Mouse (Mus musculus): Measurements from ENCODE around the gene Lce1a2. TPM values are rescaled to one million over a fixed set of nuclear protein-coding genes. Genes with fewer than 3 reads are reported as not detected.
A peak's percentile ranks its signal among the peaks of the same experiment; 100 is the strongest.

The Lce1a2 gene
- polyA plus RNA-seq, 1 experiment from 2014 or later, result not detected

DNA sequence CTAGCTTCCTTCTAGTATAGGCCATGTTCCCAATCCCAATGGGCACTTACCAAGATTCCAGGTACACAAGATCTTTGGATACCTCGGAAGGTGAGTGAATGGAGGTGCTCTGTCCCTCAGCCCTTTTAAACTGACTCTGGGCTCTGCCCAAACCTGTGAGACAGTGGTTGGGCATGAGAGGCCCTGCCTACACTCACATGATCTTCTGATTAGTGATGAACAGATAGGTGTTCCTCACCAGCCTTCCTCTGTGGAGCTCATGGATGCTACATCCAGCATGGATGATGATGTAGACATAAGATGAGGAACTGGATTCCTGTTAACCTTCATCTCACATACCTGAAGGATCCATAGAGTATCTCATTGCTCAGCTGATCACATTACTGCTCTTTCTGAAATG is 21.9 kb downstream of the Lce1a2 start, which contains the start of gene Lce1a1:
Gene Lce1a1, minus strand, starts transcription at position 101 of the 400 bp plus-strand sequence.
- H3K27me3 ChIP-seq (ENCODE audit: control insufficient read depth, insufficient read depth, low read length), result no peaks in the 10 kb centered on the region
- 87% methylated on average over 1 of the region's 1 CpGs for WGBS
- H3K27ac ChIP-seq (replicated peaks; ENCODE audit: low read depth, low read length), result no peak within 1 kb of the TSS
- H3K4me3 ChIP-seq (replicated peaks; ENCODE audit: low read depth, low read length), result no peak within 1 kb of the TSS
- no peak within 1 kb of the TSS for H3K4me2 ChIP-seq (ENCODE audit: low read length)
- no peak for ATAC-seq (ENCODE audit: low FRiP score, low TSS enrichment)
- H3K9ac ChIP-seq (replicated peaks; ENCODE audit: low read length), result no peak within 1 kb of the TSS
- H3K4me1 ChIP-seq (ENCODE audit: control insufficient read depth, insufficient read depth, low read length), result no peaks in the 10 kb centered on the region
- H3K9me3 ChIP-seq (ENCODE audit: control insufficient read depth, low read length), result no peaks in the 10 kb centered on the region
- no peak for DNase-seq
- no peaks in the 10 kb centered on the region for H3K36me3 ChIP-seq (ENCODE audit: control insufficient read depth, insufficient read depth, low read length)

DNA sequence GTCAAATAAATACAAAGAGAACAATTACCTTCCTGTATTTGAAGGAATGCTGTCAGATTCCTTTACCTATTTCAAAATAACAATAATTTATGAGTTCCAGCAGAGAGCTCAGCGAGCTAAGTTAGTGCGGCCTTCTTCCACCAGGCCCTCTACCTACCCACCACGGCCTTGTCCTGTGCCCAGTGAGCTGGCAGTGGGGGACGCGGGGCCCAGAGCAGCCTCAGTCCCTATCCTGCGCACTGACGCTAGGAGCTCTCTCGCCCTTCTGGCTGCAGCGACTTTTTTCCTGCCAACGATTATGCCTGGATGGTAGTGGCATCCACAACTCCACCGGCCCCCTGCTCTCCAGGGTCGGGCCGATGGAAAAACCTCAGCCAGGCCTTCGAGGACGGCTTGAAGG is 30.3 kb downstream of the Lce1a2 start:
- Histone ChIP-seq H3K9ac (replicated peaks; ENCODE audit: low read length) (no peak overlapping the region), H3K27ac (replicated peaks; ENCODE audit: low read depth, low read length) (no peak overlapping the region), H3K9me3 (ENCODE audit: control insufficient read depth, low read length) (no peaks in the 10 kb centered on the region), H3K4me3 (replicated peaks; ENCODE audit: low read depth, low read length) (no peak overlapping the region), H3K27me3 (ENCODE audit: control insufficient read depth, insufficient read depth, low read length) (no peaks in the 10 kb centered on the region), H3K4me1 (ENCODE audit: control insufficient read depth, insufficient read depth, low read length) (no peaks in the 10 kb centered on the region), H3K36me3 (ENCODE audit: control insufficient read depth, insufficient read depth, low read length) (no peaks in the 10 kb centered on the region), H3K4me2 (ENCODE audit: low read length) (no peak overlapping the region)
- ATAC-seq (ENCODE audit: low FRiP score, low TSS enrichment) (no peak), DNase-seq (no peak)
- 93% methylated on average over 15 of the region's 15 CpGs for WGBS

DNA sequence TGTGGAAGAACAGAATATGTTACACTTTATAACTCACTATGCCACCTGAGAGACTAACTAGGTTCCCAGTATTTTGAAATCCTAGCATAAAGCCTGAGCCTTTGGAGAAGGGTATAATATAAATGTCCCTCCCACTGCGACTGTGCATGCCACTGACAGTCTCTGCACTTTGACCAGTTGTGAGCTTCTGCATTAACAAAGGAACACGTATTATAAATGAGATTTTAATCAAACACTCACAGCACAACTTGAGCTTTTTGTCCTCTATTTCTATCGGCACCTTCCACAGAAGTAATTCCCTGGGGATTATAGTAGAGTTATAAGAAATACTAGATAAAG is 31.5 kb downstream of the Lce1a2 start:
- peak; percentile 3 for DNase-seq
- Histone ChIP-seq H3K9ac (replicated peaks; ENCODE audit: low read length) (no peak overlapping the region), H3K27ac (replicated peaks; ENCODE audit: low read depth, low read length) (no peak overlapping the region), H3K4me3 (replicated peaks; ENCODE audit: low read depth, low read length) (no peak overlapping the region), H3K9me3 (ENCODE audit: control insufficient read depth, low read length) (no peaks in the 10 kb centered on the region), H3K36me3 (ENCODE audit: control insufficient read depth, insufficient read depth, low read length) (no peaks in the 10 kb centered on the region), H3K4me2 (ENCODE audit: low read length) (no peak overlapping the region), H3K27me3 (ENCODE audit: control insufficient read depth, insufficient read depth, low read length) (no peaks in the 10 kb centered on the region), H3K4me1 (ENCODE audit: control insufficient read depth, insufficient read depth, low read length) (no peaks in the 10 kb centered on the region)
- WGBS, result 76% methylated on average over 3 of the region's 3 CpGs
- no peak; the same call in 1 of the 2 replicates for ATAC-seq (ENCODE audit: low FRiP score, low TSS enrichment)

DNA sequence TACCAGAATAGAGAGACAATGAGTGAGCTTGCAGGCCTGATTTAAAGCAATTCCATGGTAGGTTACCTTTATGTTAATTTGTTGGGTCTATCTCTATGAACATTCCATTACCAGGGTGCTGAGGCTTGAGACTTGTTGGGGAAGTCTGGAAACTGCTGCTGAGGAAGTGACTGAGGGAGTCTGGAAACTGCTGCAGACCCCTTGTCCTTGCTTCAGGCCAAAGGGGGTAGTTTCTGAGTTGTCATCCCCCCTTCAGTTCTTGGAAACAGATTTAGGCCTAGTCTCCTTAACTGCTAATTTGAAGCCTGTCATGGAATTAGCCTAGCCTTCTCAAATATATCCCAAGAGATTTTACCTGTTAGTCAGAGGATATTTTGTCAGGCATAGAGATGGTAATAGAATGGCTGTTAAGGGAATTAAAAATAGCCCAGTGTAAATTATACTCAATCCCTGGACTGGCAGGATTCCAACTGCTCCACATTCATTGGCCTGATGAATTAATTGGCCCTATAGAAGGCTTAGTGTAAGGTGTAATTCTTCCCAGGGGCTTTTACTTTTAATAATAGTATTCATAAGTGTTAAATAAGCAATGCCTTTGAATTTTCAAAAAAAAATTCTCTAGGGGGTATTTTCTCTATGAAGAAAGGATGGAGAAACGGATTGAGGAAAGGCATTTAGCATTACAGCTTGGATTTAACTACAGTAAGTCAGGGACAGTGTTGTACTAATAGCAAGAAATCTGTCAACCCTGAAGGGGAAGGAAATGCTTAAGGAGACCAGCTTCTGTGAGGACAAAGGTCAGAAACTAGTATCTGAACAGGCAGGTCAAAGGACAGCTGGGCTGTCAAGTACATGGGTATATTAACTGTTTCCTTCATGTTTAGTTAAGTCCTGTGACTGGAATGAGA is 32.1 kb downstream of the Lce1a2 start:
- peak; percentile 62 for DNase-seq
- no peaks in the 10 kb centered on the region for H3K36me3 ChIP-seq (ENCODE audit: control insufficient read depth, insufficient read depth, low read length)
- H3K9me3 ChIP-seq (ENCODE audit: control insufficient read depth, low read length), result no peaks in the 10 kb centered on the region
- H3K4me3 ChIP-seq (replicated peaks; ENCODE audit: low read depth, low read length), result no peak overlapping the region
- H3K4me2 ChIP-seq (ENCODE audit: low read length), result no peak overlapping the region
- H3K9ac ChIP-seq (replicated peaks; ENCODE audit: low read length), result no peak overlapping the region
- H3K4me1 ChIP-seq (ENCODE audit: control insufficient read depth, insufficient read depth, low read length), result no peaks in the 10 kb centered on the region
- H3K27me3 ChIP-seq (ENCODE audit: control insufficient read depth, insufficient read depth, low read length), result no peaks in the 10 kb centered on the region
- peak; percentile 46; the same call in 1 of the 2 replicates for ATAC-seq (ENCODE audit: low FRiP score, low TSS enrichment)
- no peak overlapping the region for H3K27ac ChIP-seq (replicated peaks; ENCODE audit: low read depth, low read length)
- WGBS, result 29% methylated on average over 1 of the region's 1 CpGs

DNA sequence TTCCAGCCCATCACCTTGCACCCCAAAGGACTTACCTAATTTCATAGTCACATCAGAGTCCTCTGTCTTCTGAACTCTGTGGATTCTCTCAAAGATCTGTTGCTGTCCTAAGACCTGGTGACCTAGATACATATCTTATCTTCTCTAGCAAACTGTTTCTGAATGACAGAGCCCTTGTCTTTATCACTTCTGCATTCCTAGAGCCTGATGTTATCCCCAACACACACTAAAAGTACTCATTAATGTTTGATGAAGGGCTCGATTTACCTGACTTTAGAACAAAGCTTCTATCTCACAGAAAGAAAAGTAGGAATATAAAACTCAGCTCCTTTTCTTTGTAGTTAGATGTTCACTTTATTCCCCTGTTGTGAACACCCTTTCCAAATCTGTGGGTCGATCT is 48.6 kb downstream of the Lce1a2 start, which contains the start of gene Lce6a:
Gene Lce6a, minus strand, starts transcription at position 101 of the 400 bp plus-strand sequence.
- no peak within 1 kb of the TSS for H3K27ac ChIP-seq (replicated peaks; ENCODE audit: low read depth, low read length)
- no peaks in the 10 kb centered on the region for H3K4me1 ChIP-seq (ENCODE audit: control insufficient read depth, insufficient read depth, low read length)
- H3K9ac ChIP-seq (replicated peaks; ENCODE audit: low read length), result no peak within 1 kb of the TSS
- no peaks in the 10 kb centered on the region for H3K36me3 ChIP-seq (ENCODE audit: control insufficient read depth, insufficient read depth, low read length)
- ATAC-seq (ENCODE audit: low FRiP score, low TSS enrichment) (no peak), DNase-seq (no peak)
- no peak within 1 kb of the TSS for H3K4me3 ChIP-seq (replicated peaks; ENCODE audit: low read depth, low read length)
- H3K9me3 ChIP-seq (ENCODE audit: control insufficient read depth, low read length), result no peaks in the 10 kb centered on the region
- 82% methylated on average over 2 of the region's 2 CpGs for WGBS
- H3K4me2 ChIP-seq (ENCODE audit: low read length), result no peak within 1 kb of the TSS
- no peaks in the 10 kb centered on the region for H3K27me3 ChIP-seq (ENCODE audit: control insufficient read depth, insufficient read depth, low read length)

Other genes with a start within 250 kb of the Lce1a2 start
- gene Gm9774, start 240.9 kb downstream of the Lce1a2 start, polyA plus RNA-seq (2014; fragmentation: Nextera tagmentation; extraction: Ambion mirVana), result 6.2 and 6.3 TPM in 2 replicates
- gene Sprr2k, start 237.7 kb downstream of the Lce1a2 start, polyA plus RNA-seq (2014; fragmentation: Nextera tagmentation; extraction: Ambion mirVana), result not detected in 2 replicates
- gene Sprr1b, start 231.5 kb downstream of the Lce1a2 start, polyA plus RNA-seq (2014; fragmentation: Nextera tagmentation; extraction: Ambion mirVana), result not detected in 2 replicates
- gene Sprr3, start 211.6 kb downstream of the Lce1a2 start, polyA plus RNA-seq (2014; fragmentation: Nextera tagmentation; extraction: Ambion mirVana), result not detected in 2 replicates
- not detected in 2 replicates for gene Sprr1a, start 184.4 kb downstream of the Lce1a2 start, polyA plus RNA-seq (2014; fragmentation: Nextera tagmentation; extraction: Ambion mirVana)
- not detected in 2 replicates for gene Sprr4, start 169.8 kb downstream of the Lce1a2 start, polyA plus RNA-seq (2014; fragmentation: Nextera tagmentation; extraction: Ambion mirVana)
- not detected in 2 replicates for gene 2310046K23Rik, start 135.8 kb downstream of the Lce1a2 start, polyA plus RNA-seq (2014; fragmentation: Nextera tagmentation; extraction: Ambion mirVana)
- gene Ivl, start 96.6 kb downstream of the Lce1a2 start, polyA plus RNA-seq (2014; fragmentation: Nextera tagmentation; extraction: Ambion mirVana), result not detected in 2 replicates
- gene Smcp, start 81.3 kb downstream of the Lce1a2 start, polyA plus RNA-seq (2014; fragmentation: Nextera tagmentation; extraction: Ambion mirVana), result not detected in 2 replicates
- not detected in 2 replicates for gene 2210017I01Rik, start 62.8 kb downstream of the Lce1a2 start, polyA plus RNA-seq (2014; fragmentation: Nextera tagmentation; extraction: Ambion mirVana)
- gene Lce6a, start 48.7 kb downstream of the Lce1a2 start, polyA plus RNA-seq (2014; fragmentation: Nextera tagmentation; extraction: Ambion mirVana), result not detected in 2 replicates
- gene Lce1a1, start 22.0 kb downstream of the Lce1a2 start, polyA plus RNA-seq (2014; fragmentation: Nextera tagmentation; extraction: Ambion mirVana), result not detected in 2 replicates
- gene Lce1b, start 13.4 kb downstream of the Lce1a2 start, polyA plus RNA-seq (2014; fragmentation: Nextera tagmentation; extraction: Ambion mirVana), result not detected in 2 replicates
- not detected in 2 replicates for gene Lce1c, start 8.9 kb upstream of the Lce1a2 start, polyA plus RNA-seq (2014; fragmentation: Nextera tagmentation; extraction: Ambion mirVana)
- not detected in 2 replicates for gene Lce1d, start 16.9 kb upstream of the Lce1a2 start, polyA plus RNA-seq (2014; fragmentation: Nextera tagmentation; extraction: Ambion mirVana)
- gene Lce1e, start 38.8 kb upstream of the Lce1a2 start, polyA plus RNA-seq (2014; fragmentation: Nextera tagmentation; extraction: Ambion mirVana), result not detected in 2 replicates
- gene Lce1f, start 50.0 kb upstream of the Lce1a2 start, polyA plus RNA-seq (2014; fragmentation: Nextera tagmentation; extraction: Ambion mirVana), result not detected in 2 replicates
- gene Gm38119, start 68.8 kb upstream of the Lce1a2 start, polyA plus RNA-seq (2014; fragmentation: Nextera tagmentation; extraction: Ambion mirVana), result not detected in 2 replicates
- not detected in 2 replicates for gene Lce1g, start 82.0 kb upstream of the Lce1a2 start, polyA plus RNA-seq (2014; fragmentation: Nextera tagmentation; extraction: Ambion mirVana)
- not detected in 2 replicates for gene Lce1h, start 94.8 kb upstream of the Lce1a2 start, polyA plus RNA-seq (2014; fragmentation: Nextera tagmentation; extraction: Ambion mirVana)
- not detected in 2 replicates for gene Lce1i, start 108.6 kb upstream of the Lce1a2 start, polyA plus RNA-seq (2014; fragmentation: Nextera tagmentation; extraction: Ambion mirVana)
- gene Lce1j, start 120.2 kb upstream of the Lce1a2 start, polyA plus RNA-seq (2014; fragmentation: Nextera tagmentation; extraction: Ambion mirVana), result not detected in 2 replicates
- gene Lce1k, start 137.6 kb upstream of the Lce1a2 start, polyA plus RNA-seq (2014; fragmentation: Nextera tagmentation; extraction: Ambion mirVana), result not detected in 2 replicates
- not detected in 2 replicates for gene Kprp, start 156.9 kb upstream of the Lce1a2 start, polyA plus RNA-seq (2014; fragmentation: Nextera tagmentation; extraction: Ambion mirVana)
- gene Lce1l, start 181.0 kb upstream of the Lce1a2 start, polyA plus RNA-seq (2014; fragmentation: Nextera tagmentation; extraction: Ambion mirVana), result not detected in 2 replicates
- not detected in 2 replicates for gene 2310050C09Rik, start 199.9 kb upstream of the Lce1a2 start, polyA plus RNA-seq (2014; fragmentation: Nextera tagmentation; extraction: Ambion mirVana)

All from midbrain, embryonic 14.5 days (tissue).